Mouse (Mus musculus) embryonic facial prominence, embryonic 14.5 days (tissue): ENCODE data around the gene Nostrin. TPM values are rescaled to one million over a fixed set of nuclear protein-coding genes. Genes with fewer than 3 reads are reported as not detected.

Experiments used
- ATAC-seq: fragments of 200-750 bp; cut with Nextera tagmentation; 2 replicates; pipeline ENCODE4 v1.8.0; 2017; ENCODE audit warnings: low read depth, moderate number of reproducible peaks, moderate TSS enrichment
- DNase-seq: peaks from one replicate; pipeline ENCODE4 v3.0.0-alpha.2; 2015; ENCODE audit warnings: low spot score
- H3K27ac ChIP-seq: fragments of 300-500 bp; sonication (generic); replicated peaks from 2 replicates; pipeline ENCODE4 v1.5.1; 2014; ENCODE audit warnings: low read depth, mild to moderate bottlenecking, low read length, moderate library complexity
- H3K27me3 ChIP-seq: fragments of 300-500 bp; sonication (generic); replicated peaks from 2 replicates; pipeline ENCODE4 v1.6.1; 2014; ENCODE audit warnings: low read length; ENCODE audit not compliant: control insufficient read depth, insufficient read depth
- H3K36me3 ChIP-seq: fragments of 300-500 bp; sonication (generic); 2 replicates; pipeline ENCODE4 v1.6.1; 2014; ENCODE audit warnings: low read length, mixed read lengths; ENCODE audit not compliant: control insufficient read depth, insufficient read depth
- H3K4me1 ChIP-seq: fragments of 300-500 bp; sonication (generic); 2 replicates; pipeline ENCODE4 v1.6.1; 2014; ENCODE audit warnings: antibody characterized with exemption, low read length; ENCODE audit not compliant: control insufficient read depth, insufficient read depth
- H3K4me2 ChIP-seq: fragments of 300-500 bp; sonication (generic); 2 replicates; pipeline ENCODE4 v1.6.1; 2014; ENCODE audit warnings: low read depth, mild to moderate bottlenecking, low read length, moderate library complexity, mixed read lengths
- H3K4me3 ChIP-seq: fragments of 300-500 bp; sonication (generic); 2 replicates; pipeline ENCODE4 v1.5.1; 2014; ENCODE audit warnings: low read depth, mild to moderate bottlenecking, low read length
- H3K9ac ChIP-seq: fragments of 300-500 bp; sonication (generic); 2 replicates; pipeline ENCODE4 v1.6.1; 2014; ENCODE audit warnings: low read depth, mild to moderate bottlenecking, low read length, moderate library complexity, mixed read lengths
- H3K9me3 ChIP-seq: fragments of 300-500 bp; sonication (generic); 2 replicates; pipeline ENCODE4 v1.6.1; 2016; ENCODE audit warnings: low read length; ENCODE audit not compliant: control insufficient read depth
- WGBS: fragments of 180-500 bp; shearing (Covaris S2); extraction: QIAGEN DNeasy Blood & Tissue Kit; methylation state at CpG from one replicate; pipeline ENCODE4 v1.1.7; 2014; 5-methylcytosine and 5-hydroxymethylcytosine counted together
- polyA plus RNA-seq: library from polyadenylated mRNA; unstranded; fragments of >200 nt; fragmentation: Nextera tagmentation; extraction: Ambion mirVana; gene quantifications from 2 replicates; pipeline ENCODE4 v1.2.1, GENCODE M21; 2014

Gene Nostrin
- polyA plus RNA-seq, 1 experiment from 2014 or later, result 1.9 TPM

DNA sequence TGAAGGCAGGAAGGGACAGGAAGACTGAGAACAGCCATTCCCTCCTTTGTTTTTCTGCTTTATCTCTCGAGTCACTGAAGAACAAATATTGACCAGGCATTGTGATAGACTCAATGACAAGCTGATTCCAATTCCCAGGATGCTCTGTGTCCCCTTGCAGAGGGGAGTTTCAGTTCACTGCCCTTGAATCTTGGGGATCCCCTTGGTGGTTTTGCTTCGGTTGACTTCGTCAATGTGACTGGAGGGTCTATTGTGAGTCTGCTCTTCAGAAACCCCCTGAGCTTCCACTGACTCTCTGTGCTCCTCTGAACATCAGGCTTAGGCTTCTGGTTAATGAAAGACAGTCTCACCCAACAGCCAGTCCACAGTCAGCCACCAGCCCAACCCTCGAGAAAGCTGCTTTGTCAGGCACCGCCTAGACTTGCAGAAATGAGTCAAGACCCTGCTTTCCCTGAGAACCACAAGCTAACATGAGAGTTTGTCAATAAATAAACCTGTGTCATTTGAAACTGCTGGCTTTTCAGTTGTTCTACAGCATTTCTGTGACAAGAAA is 3.0 kb upstream of the Nostrin start:
- Histone ChIP-seq H3K36me3 (no peaks in the 10 kb centered on the region), H3K9me3 (no peaks in the 10 kb centered on the region), H3K9ac (no peak overlapping the region), H3K4me3 (no peak overlapping the region), H3K27ac (no peak overlapping the region), H3K4me2 (no peak overlapping the region), H3K27me3 (no peaks in the 10 kb centered on the region), H3K4me1 (peaks cover 11% of the 10 kb centered on the region)
- 63% methylated on average over 5 of the region's 5 CpGs for WGBS
- ATAC-seq (no peak), DNase-seq (no peak)

DNA sequence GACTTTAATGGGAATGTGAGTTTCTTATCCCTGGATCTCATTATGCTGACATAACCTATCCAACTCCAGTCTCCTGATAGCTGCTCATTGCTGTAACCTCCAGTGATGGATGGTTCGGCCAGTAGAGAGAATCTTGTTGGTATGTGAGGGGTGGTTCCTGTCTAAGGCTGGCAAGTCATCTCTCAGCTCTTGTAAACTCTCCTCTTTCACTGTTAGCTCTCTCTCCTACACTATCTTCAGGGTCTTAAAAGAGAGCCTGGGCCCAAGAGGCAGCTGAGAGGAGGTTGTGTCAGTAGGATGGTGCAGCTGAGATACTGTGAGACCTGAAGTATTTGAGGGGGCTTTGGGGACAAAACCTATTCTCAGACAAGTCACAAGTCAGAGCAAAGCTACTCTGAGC is 1.4 kb upstream of the Nostrin start:
- Histone ChIP-seq H3K4me2 (no peak overlapping the region), H3K4me1 (peaks cover 6% of the 10 kb centered on the region), H3K36me3 (no peaks in the 10 kb centered on the region), H3K9me3 (no peaks in the 10 kb centered on the region), H3K27ac (no peak overlapping the region), H3K9ac (no peak overlapping the region), H3K27me3 (no peaks in the 10 kb centered on the region), H3K4me3 (no peak overlapping the region)
- ATAC-seq (no peak), DNase-seq (no peak)
- WGBS, result 88% methylated on average over 1 of the region's 1 CpGs

DNA sequence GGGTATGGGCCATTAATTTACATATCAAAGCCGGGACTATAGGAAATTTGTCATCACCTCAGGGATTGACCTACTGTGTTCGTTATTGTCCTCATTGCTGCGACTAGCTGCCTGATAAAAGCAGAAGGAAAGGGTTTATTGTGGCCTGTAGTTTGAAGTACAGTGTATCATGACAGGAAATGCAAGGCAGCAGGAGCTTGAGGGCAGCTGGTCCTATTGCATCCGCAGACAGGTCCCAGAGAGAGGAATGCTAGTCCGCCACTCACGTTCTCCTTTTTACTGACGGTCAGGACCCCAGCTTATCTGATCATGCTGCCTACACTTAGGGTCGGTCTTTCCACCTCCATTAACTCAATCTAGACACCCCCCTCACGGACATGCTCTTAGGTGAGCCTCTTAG is 663 bp upstream of the Nostrin start:
- DNase-seq (no peak), ATAC-seq (no peak)
- no peak overlapping the region for H3K27ac ChIP-seq
- no peak overlapping the region for H3K9ac ChIP-seq
- 74% methylated on average over 9 of the region's 9 CpGs for WGBS
- H3K36me3 ChIP-seq, result no peaks in the 10 kb centered on the region
- H3K4me1 ChIP-seq, result no peaks in the 10 kb centered on the region
- H3K9me3 ChIP-seq, result no peaks in the 10 kb centered on the region
- H3K27me3 ChIP-seq, result no peaks in the 10 kb centered on the region
- H3K4me3 ChIP-seq, result no peak overlapping the region
- no peak overlapping the region for H3K4me2 ChIP-seq

DNA sequence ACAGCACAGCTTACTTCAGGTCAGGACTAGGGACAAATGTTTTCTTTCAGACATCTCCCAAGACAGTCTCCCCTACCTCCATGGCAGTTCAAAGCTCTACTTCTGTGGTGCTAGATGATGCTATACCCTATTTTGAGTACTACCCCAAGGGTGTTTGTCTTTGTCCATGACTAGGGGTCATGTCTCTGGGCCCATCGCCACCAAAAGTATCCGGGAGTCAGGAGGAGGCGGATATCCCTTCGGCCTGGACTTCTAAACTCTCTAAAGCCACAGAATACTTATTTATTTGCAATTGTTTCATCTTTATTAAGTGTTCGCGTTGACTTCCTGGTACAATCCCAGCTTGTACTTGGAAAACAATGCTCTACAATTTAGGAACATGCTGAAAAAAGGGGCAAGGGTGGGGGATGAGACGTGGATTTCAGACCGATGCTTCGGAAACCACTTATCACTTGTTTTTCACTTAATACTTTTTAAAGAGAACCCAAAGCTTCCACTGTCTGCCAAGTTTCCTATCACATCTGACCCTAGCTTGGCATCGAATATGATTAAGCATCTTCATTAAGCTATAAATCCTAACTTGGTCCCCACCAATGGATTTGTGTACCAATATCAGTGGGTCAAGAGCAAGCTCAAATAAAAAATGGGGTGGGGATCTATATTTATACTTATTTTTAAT is 1.9 kb downstream of the Nostrin start:
- Histone ChIP-seq H3K4me2 (no peak overlapping the region), H3K27ac (no peak overlapping the region), H3K9me3 (no peaks in the 10 kb centered on the region), H3K27me3 (no peaks in the 10 kb centered on the region), H3K9ac (no peak overlapping the region), H3K36me3 (no peaks in the 10 kb centered on the region), H3K4me3 (no peak overlapping the region), H3K4me1 (no peaks in the 10 kb centered on the region)
- WGBS, result 92% methylated on average over 10 of the region's 10 CpGs
- ATAC-seq (no peak), DNase-seq (no peak)

DNA sequence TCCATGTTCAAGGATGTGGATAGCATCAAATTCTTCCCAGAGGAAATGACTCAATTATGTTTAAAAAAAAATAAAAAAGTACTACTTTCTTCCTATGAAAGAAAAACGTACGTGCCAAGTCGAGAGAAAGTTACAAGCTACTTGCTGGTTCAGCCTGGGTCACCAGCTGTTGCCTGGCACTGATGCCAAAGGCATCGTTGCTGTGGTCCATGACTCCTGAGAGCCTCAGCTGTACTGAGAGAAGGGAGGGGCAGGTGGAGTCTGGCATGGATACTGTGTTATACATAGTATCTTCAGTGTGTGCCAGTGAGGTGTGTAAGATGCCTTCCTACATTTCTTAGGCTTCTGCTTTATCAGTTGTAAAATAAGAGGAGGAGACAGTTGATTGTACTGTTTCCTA is 3.2 kb downstream of the Nostrin start:
- Histone ChIP-seq H3K4me3 (no peak overlapping the region), H3K9ac (no peak overlapping the region), H3K27ac (no peak overlapping the region), H3K4me2 (no peak overlapping the region), H3K4me1 (no peaks in the 10 kb centered on the region), H3K9me3 (no peaks in the 10 kb centered on the region), H3K36me3 (no peaks in the 10 kb centered on the region), H3K27me3 (no peaks in the 10 kb centered on the region)
- DNase-seq (no peak), ATAC-seq (no peak)
- 73% methylated on average over 4 of the region's 4 CpGs for WGBS

DNA sequence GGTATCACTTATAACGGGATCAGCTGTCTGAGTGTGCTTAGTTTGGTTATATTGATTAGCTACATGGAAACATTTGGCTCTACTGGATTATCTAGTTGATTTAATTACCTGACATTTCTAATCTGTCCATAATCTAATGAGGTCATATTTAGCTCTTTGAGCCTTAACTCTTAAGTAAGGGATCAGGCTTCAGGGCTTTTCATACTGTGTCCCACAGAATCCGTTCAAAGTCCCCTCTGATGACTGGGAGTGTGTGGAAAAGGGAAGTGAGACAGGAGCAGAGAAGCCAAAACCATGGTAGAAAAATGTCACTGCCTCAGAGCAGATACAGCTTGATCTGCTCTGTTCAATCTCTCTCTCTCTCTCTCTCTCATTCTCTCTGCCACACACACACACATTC is 4.6 kb downstream of the Nostrin start:
- ATAC-seq, result no peak
- Histone ChIP-seq H3K9me3 (no peaks in the 10 kb centered on the region), H3K9ac (no peak overlapping the region), H3K4me2 (no peak overlapping the region), H3K4me1 (no peaks in the 10 kb centered on the region), H3K27me3 (no peaks in the 10 kb centered on the region), H3K4me3 (no peak overlapping the region), H3K27ac (no peak overlapping the region), H3K36me3 (no peaks in the 10 kb centered on the region)
- WGBS, result 59% methylated on average over 2 of the region's 2 CpGs
- DNase-seq, result no peak

DNA sequence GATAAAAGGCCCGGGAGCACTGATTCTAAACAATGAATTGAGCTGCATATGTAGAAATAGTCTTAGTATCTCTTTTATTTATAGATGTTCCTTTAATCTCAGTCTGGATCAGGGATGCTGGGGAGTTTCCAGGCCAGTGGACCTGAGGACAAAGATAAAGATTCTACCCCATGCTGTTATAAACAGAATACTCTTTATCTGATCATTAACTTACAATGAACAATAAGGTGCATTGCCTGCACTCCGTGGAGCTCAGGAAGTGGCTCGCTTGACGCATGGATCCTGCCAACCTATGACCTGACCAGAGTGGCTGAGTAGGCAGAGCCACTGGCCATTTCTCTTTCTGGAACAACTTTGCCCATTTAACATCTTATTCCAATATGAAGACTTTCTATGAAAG is 5.2 kb downstream of the Nostrin start:
- Histone ChIP-seq H3K27me3 (no peaks in the 10 kb centered on the region), H3K36me3 (no peaks in the 10 kb centered on the region), H3K27ac (no peak overlapping the region), H3K9ac (no peak overlapping the region), H3K4me2 (no peak overlapping the region), H3K4me3 (no peak overlapping the region), H3K4me1 (no peaks in the 10 kb centered on the region), H3K9me3 (no peaks in the 10 kb centered on the region)
- WGBS, result 61% methylated on average over 4 of the region's 4 CpGs
- ATAC-seq (no peak), DNase-seq (no peak)

DNA sequence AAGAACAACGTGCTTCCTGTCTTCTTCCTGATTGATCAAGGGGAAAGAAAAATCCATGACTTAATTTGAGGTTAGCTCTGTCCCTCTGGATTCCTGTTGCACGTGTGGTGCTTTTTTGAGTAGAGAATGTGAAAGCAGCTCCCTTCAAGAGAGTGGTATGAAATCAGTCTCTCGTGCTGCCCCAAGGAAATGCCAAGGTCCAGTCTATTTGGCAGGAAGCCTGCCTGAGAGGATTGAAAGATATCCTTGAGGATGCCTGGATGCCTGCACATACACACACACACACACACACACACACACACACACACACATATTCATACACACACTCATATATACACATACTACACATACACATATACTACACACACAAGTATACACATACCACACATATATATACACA is 13.1 kb downstream of the Nostrin start:
- H3K9me3 ChIP-seq, result no peaks in the 10 kb centered on the region
- no peak overlapping the region for H3K27ac ChIP-seq
- no peaks in the 10 kb centered on the region for H3K4me1 ChIP-seq
- H3K27me3 ChIP-seq, result no peaks in the 10 kb centered on the region
- no peak for DNase-seq
- H3K36me3 ChIP-seq, result no peaks in the 10 kb centered on the region
- WGBS, result 61% methylated on average over 3 of the region's 3 CpGs
- H3K4me3 ChIP-seq, result no peak overlapping the region
- H3K4me2 ChIP-seq, result no peak overlapping the region
- H3K9ac ChIP-seq, result no peak overlapping the region
- ATAC-seq, result no peak

DNA sequence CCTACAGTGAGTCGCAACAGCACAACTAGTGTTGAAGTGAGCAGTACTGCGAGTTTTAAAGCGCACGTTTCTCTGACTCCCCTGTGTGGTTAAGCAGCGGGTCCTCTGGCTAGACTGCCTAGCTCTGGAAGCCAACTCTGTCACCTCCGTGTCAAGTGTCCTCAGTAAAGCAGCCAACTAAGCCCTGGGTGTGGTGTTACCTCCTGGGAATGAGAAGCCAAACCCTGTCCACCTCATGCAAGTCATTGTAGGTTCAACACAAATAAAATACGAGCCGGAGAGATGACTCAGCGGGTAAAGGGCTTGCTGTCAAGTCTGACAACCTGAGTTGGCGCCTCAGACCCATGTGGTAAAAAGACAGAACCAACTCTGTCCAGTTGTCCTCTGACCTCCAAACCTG is 13.6 kb downstream of the Nostrin start:
- Histone ChIP-seq H3K4me1 (no peaks in the 10 kb centered on the region), H3K4me2 (no peak overlapping the region), H3K27ac (no peak overlapping the region), H3K9ac (no peak overlapping the region), H3K9me3 (no peaks in the 10 kb centered on the region), H3K36me3 (no peaks in the 10 kb centered on the region), H3K27me3 (no peaks in the 10 kb centered on the region), H3K4me3 (no peak overlapping the region)
- WGBS, result 89% methylated on average over 10 of the region's 10 CpGs
- no peak for ATAC-seq
- no peak for DNase-seq
